Mouse (Mus musculus): ENCODE measurements around the gene Smim5. TPM values are rescaled to one million over a fixed set of nuclear protein-coding genes. Genes with fewer than 3 reads are reported as not detected.

Smim5 gene
- polyA plus RNA-seq, 1 experiment from 2014 or later, result 0.98 TPM

- H3K4me1 ChIP-seq, result peaks cover 6% of the 10 kb centered on the region
- peaks cover 87% of the 10 kb centered on the region for H3K36me3 ChIP-seq
- H3K27ac ChIP-seq (replicated peaks), result no peak overlapping the region
- WGBS, result 41% methylated on average over 6 of the region's 6 CpGs
- no peaks in the 10 kb centered on the region for H3K27me3 ChIP-seq
- no peaks in the 10 kb centered on the region for H3K9me3 ChIP-seq
- ATAC-seq (ENCODE audit: low FRiP score, low read depth), result no peak
- no peak overlapping the region for H3K4me3 ChIP-seq
- no peak overlapping the region for H3K4me2 ChIP-seq (replicated peaks)
- no peak overlapping the region for H3K9ac ChIP-seq (replicated peaks)
These were observed 40.0 kb downstream of the Smim5 start for GRCm38 (mm10) chr11:115939690-115940329.

GRCm38 (mm10) chr11:115941980-115942379 is 42.2 kb downstream of the Smim5 start:
- ATAC-seq (ENCODE audit: low FRiP score, low read depth), result no peak
- H3K9me3 ChIP-seq, result no peaks in the 10 kb centered on the region
- no peak overlapping the region for H3K27ac ChIP-seq (replicated peaks)
- H3K4me1 ChIP-seq, result no peaks in the 10 kb centered on the region
- 85% methylated on average over 7 of the region's 7 CpGs for WGBS
- peaks cover 90% of the 10 kb centered on the region for H3K36me3 ChIP-seq
- no peaks in the 10 kb centered on the region for H3K27me3 ChIP-seq
- no peak overlapping the region for H3K9ac ChIP-seq (replicated peaks)
- no peak overlapping the region for H3K4me2 ChIP-seq (replicated peaks)
- H3K4me3 ChIP-seq, result no peak overlapping the region

GRCm38 (mm10) chr11:115945247-115945646 is 45.5 kb downstream of the Smim5 start:
- H3K27ac ChIP-seq (replicated peaks), result no peak overlapping the region
- H3K9ac ChIP-seq (replicated peaks), result no peak overlapping the region
- H3K4me3 ChIP-seq, result no peak overlapping the region
- ATAC-seq (ENCODE audit: low FRiP score, low read depth), result no peak
- no peak overlapping the region for H3K4me2 ChIP-seq (replicated peaks)
- no peaks in the 10 kb centered on the region for H3K4me1 ChIP-seq
- H3K36me3 ChIP-seq, result peaks cover 86% of the 10 kb centered on the region
- no peaks in the 10 kb centered on the region for H3K27me3 ChIP-seq
- 94% methylated on average over 8 of the region's 8 CpGs for WGBS
- no peaks in the 10 kb centered on the region for H3K9me3 ChIP-seq

GRCm38 (mm10) chr11:115946221-115946828 is 46.6 kb downstream of the Smim5 start:
- Histone ChIP-seq H3K9me3 (no peaks in the 10 kb centered on the region), H3K27me3 (no peaks in the 10 kb centered on the region), H3K4me3 (no peak overlapping the region), H3K4me1 (no peaks in the 10 kb centered on the region), H3K9ac (replicated peaks) (no peak overlapping the region), H3K4me2 (replicated peaks) (no peak overlapping the region), H3K36me3 (peaks cover 85% of the 10 kb centered on the region), H3K27ac (replicated peaks) (no peak overlapping the region)
- ATAC-seq (ENCODE audit: low FRiP score, low read depth), result no peak
- 87% methylated on average over 9 of the region's 9 CpGs for WGBS

GRCm38 (mm10) chr11:115948316-115948715 is 48.5 kb downstream of the Smim5 start:
- no peak overlapping the region for H3K9ac ChIP-seq (replicated peaks)
- no peak overlapping the region for H3K4me3 ChIP-seq
- H3K27ac ChIP-seq (replicated peaks), result no peak overlapping the region
- H3K9me3 ChIP-seq, result no peaks in the 10 kb centered on the region
- 92% methylated on average over 9 of the region's 9 CpGs for WGBS
- H3K4me1 ChIP-seq, result no peaks in the 10 kb centered on the region
- ATAC-seq (ENCODE audit: low FRiP score, low read depth), result no peak
- peaks cover 86% of the 10 kb centered on the region for H3K36me3 ChIP-seq
- no peaks in the 10 kb centered on the region for H3K27me3 ChIP-seq
- H3K4me2 ChIP-seq (replicated peaks), result no peak overlapping the region

- Histone ChIP-seq H3K9me3 (no peaks in the 10 kb centered on the region), H3K36me3 (peaks cover 87% of the 10 kb centered on the region), H3K9ac (replicated peaks) (no peak overlapping the region), H3K27ac (replicated peaks) (no peak overlapping the region), H3K4me3 (no peak overlapping the region), H3K4me2 (replicated peaks) (no peak overlapping the region), H3K4me1 (peaks cover 6% of the 10 kb centered on the region), H3K27me3 (0 out of 2 replicates have a peak, but pooled peaks cover 5% of the 10 kb centered on the region)
- 92% methylated on average over 2 of the region's 2 CpGs for WGBS
- no peak for ATAC-seq (ENCODE audit: low FRiP score, low read depth)
These were observed 51.0 kb downstream of the Smim5 start for GRCm38 (mm10) chr11:115950719-115951118.

GRCm38 (mm10) chr11:115954712-115955111 is 54.9 kb downstream of the Smim5 start:
- Histone ChIP-seq H3K27me3 (0 out of 2 replicates have a peak, but pooled peaks cover 13% of the 10 kb centered on the region), H3K9ac (replicated peaks) (no peak overlapping the region), H3K36me3 (peaks cover 83% of the 10 kb centered on the region), H3K27ac (replicated peaks) (no peak overlapping the region), H3K4me2 (replicated peaks) (no peak overlapping the region), H3K9me3 (no peaks in the 10 kb centered on the region), H3K4me3 (no peak overlapping the region), H3K4me1 (peaks cover 18% of the 10 kb centered on the region)
- no peak for ATAC-seq (ENCODE audit: low FRiP score, low read depth)
- 92% methylated on average over 5 of the region's 5 CpGs for WGBS

- ATAC-seq (ENCODE audit: low FRiP score, low read depth), result no peak
- no peak overlapping the region for H3K9ac ChIP-seq (replicated peaks)
- H3K27me3 ChIP-seq, result 0 out of 2 replicates have a peak, but pooled peaks cover 13% of the 10 kb centered on the region
- H3K4me1 ChIP-seq, result peaks cover 18% of the 10 kb centered on the region
- WGBS, result 73% methylated on average over 10 of the region's 10 CpGs
- H3K4me2 ChIP-seq (replicated peaks), result no peak overlapping the region
- peaks cover 84% of the 10 kb centered on the region for H3K36me3 ChIP-seq
- H3K4me3 ChIP-seq, result no peak overlapping the region
- H3K27ac ChIP-seq (replicated peaks), result no peak overlapping the region
- no peaks in the 10 kb centered on the region for H3K9me3 ChIP-seq
These were observed 55.6 kb downstream of the Smim5 start for GRCm38 (mm10) chr11:115955195-115955858.

Other genes with a start within 250 kb of the Smim5 start
- 137 and 149 TPM in 2 replicates for gene Grb2, start 191.4 kb upstream of the Smim5 start, polyA plus RNA-seq (2016; fragmentation: Nextera tagmentation; extraction: Ambion mirVana)
- 42.4 and 47.0 TPM in 2 replicates for gene Tmem94, start 134.5 kb upstream of the Smim5 start, polyA plus RNA-seq (2016; fragmentation: Nextera tagmentation; extraction: Ambion mirVana)
- gene Caskin2, start 86.3 kb upstream of the Smim5 start, polyA plus RNA-seq (2016; fragmentation: Nextera tagmentation; extraction: Ambion mirVana), result 15.5 and 17.0 TPM in 2 replicates
- 27.9 and 30.9 TPM in 2 replicates for gene Tsen54, start 85.2 kb upstream of the Smim5 start, polyA plus RNA-seq (2016; fragmentation: Nextera tagmentation; extraction: Ambion mirVana)
- gene Llgl2, start 75.9 kb upstream of the Smim5 start, polyA plus RNA-seq (2016; fragmentation: Nextera tagmentation; extraction: Ambion mirVana), result 3.7 and 4.4 TPM in 2 replicates
- gene Myo15b, start 41.6 kb upstream of the Smim5 start, polyA plus RNA-seq (2016; fragmentation: Nextera tagmentation; extraction: Ambion mirVana), result 0.13 and 0.37 TPM in 2 replicates
- 0.98 and 1.2 TPM in 2 replicates for gene Smim6, start 12.1 kb downstream of the Smim5 start, polyA plus RNA-seq (2016; fragmentation: Nextera tagmentation; extraction: Ambion mirVana)
- gene Sap30bp, start 33.3 kb downstream of the Smim5 start, polyA plus RNA-seq (2016; fragmentation: Nextera tagmentation; extraction: Ambion mirVana), result 55.9 and 61.8 TPM in 2 replicates
- gene Recql5, start 33.5 kb downstream of the Smim5 start, polyA plus RNA-seq (2016; fragmentation: Nextera tagmentation; extraction: Ambion mirVana), result 29.9 and 30.1 TPM in 2 replicates
- 0.59 and 1.3 TPM in 2 replicates for gene Itgb4, start 74.7 kb downstream of the Smim5 start, polyA plus RNA-seq (2016; fragmentation: Nextera tagmentation; extraction: Ambion mirVana)
- gene Galk1, start 112.8 kb downstream of the Smim5 start, polyA plus RNA-seq (2016; fragmentation: Nextera tagmentation; extraction: Ambion mirVana), result 75.3 and 92.6 TPM in 2 replicates
- 2,249 and 2,254 TPM in 2 replicates for gene H3f3b, start 128.0 kb downstream of the Smim5 start, polyA plus RNA-seq (2016; fragmentation: Nextera tagmentation; extraction: Ambion mirVana)
- 50.3 and 51.5 TPM in 2 replicates for gene Unk, start 130.4 kb downstream of the Smim5 start, polyA plus RNA-seq (2016; fragmentation: Nextera tagmentation; extraction: Ambion mirVana)
- 0.92 and 1.3 TPM in 2 replicates for gene Unc13d, start 178.0 kb downstream of the Smim5 start, polyA plus RNA-seq (2016; fragmentation: Nextera tagmentation; extraction: Ambion mirVana)
- gene Wbp2, start 187.0 kb downstream of the Smim5 start, polyA plus RNA-seq (2016; fragmentation: Nextera tagmentation; extraction: Ambion mirVana), result 92.4 and 102 TPM in 2 replicates
- gene Trim47, start 227.2 kb downstream of the Smim5 start, polyA plus RNA-seq (2016; fragmentation: Nextera tagmentation; extraction: Ambion mirVana), result 4.0 and 4.7 TPM in 2 replicates
- 1.3 and 1.7 TPM in 2 replicates for gene Trim65, start 231.2 kb downstream of the Smim5 start, polyA plus RNA-seq (2016; fragmentation: Nextera tagmentation; extraction: Ambion mirVana)
- 82.3 and 84.4 TPM in 2 replicates for gene Mrpl38, start 238.9 kb downstream of the Smim5 start, polyA plus RNA-seq (2016; fragmentation: Nextera tagmentation; extraction: Ambion mirVana)

Measured in midbrain, embryonic 12.5 days (tissue).